Mouse (Mus musculus): Measurements from ENCODE around the gene Veph1. TPM values are rescaled to one million over a fixed set of nuclear protein-coding genes. Genes with fewer than 3 reads are reported as not detected.

Veph1 gene
- polyA plus RNA-seq, 2 experiments = 0.85 to 2.3 TPM

GRCm38 (mm10) chr3:66221243-66221611, 75.4 kb downstream of the Veph1 start:
- peak; percentile 46 for DNase-seq (ENCODE audit: low spot score)
- peak; percentile 54 for ATAC-seq (ENCODE audit: low FRiP score, low read depth)
- no peak for TF ChIP-seq POLR2A (IDR thresholded peaks at IDR 0.05; ENCODE audit: borderline replicate concordance, extremely low read depth, insufficient read depth, insufficient read length)

GRCm38 (mm10) chr3:66220554-66221242, 75.9 kb downstream of the Veph1 start:
- DNase-seq (ENCODE audit: low spot score) = peak; percentile 21

More at GRCm38 (mm10) chr3:66221243-66221611, 75.4 kb downstream of the Veph1 start:
- H3K4me3 ChIP-seq (replicated peaks; ENCODE audit: low read length) = peak overlapping the region; percentile 51
- H3K36me3 ChIP-seq (ENCODE audit: control insufficient read depth, insufficient read depth, low read length) = peaks cover 9% of the 10 kb centered on the region
- no peaks in the 10 kb centered on the region for H3K27me3 ChIP-seq (ENCODE audit: control insufficient read depth, insufficient read depth, low read length)
- peaks cover 11% of the 10 kb centered on the region; the same call in 1 of the 2 replicates for H3K4me1 ChIP-seq (ENCODE audit: control insufficient read depth, insufficient read depth, low read length)
- H3K9me3 ChIP-seq (ENCODE audit: control insufficient read depth, low read length) = no peaks in the 10 kb centered on the region
- H3K4me2 ChIP-seq (replicated peaks; ENCODE audit: low read depth, low read length, severe bottlenecking) = peak overlapping the region; percentile 97
- H3K27ac ChIP-seq (replicated peaks; ENCODE audit: low read depth, low read length) = peak overlapping the region; percentile 92
- peak overlapping the region; percentile 73 for H3K9ac ChIP-seq (ENCODE audit: low read depth, low read length, severe bottlenecking)
- under 1% methylated on average over 11 of the region's 11 CpGs for WGBS

GRCm38 (mm10) chr3:66219655-66220191, 76.9 kb downstream of the Veph1 start, which contains the start of gene Ptx3:
Gene Ptx3, plus strand, starts transcription at chr3:66219910.
- Histone ChIP-seq H3K4me1 (ENCODE audit: control insufficient read depth, insufficient read depth, low read length) (peaks cover 18% of the 10 kb centered on the region; the same call in 1 of the 2 replicates), H3K9me3 (ENCODE audit: control insufficient read depth, low read length) (no peaks in the 10 kb centered on the region), H3K27me3 (ENCODE audit: control insufficient read depth, insufficient read depth, low read length) (no peaks in the 10 kb centered on the region), H3K27ac (replicated peaks; ENCODE audit: low read depth, low read length) (peak within 1 kb of the TSS; percentile 92), H3K4me3 (replicated peaks; ENCODE audit: low read length) (peak within 1 kb of the TSS; percentile 51), H3K9ac (ENCODE audit: low read depth, low read length, severe bottlenecking) (peak within 1 kb of the TSS; percentile 73), H3K4me2 (replicated peaks; ENCODE audit: low read depth, low read length, severe bottlenecking) (peak within 1 kb of the TSS; percentile 97), H3K36me3 (ENCODE audit: control insufficient read depth, insufficient read depth, low read length) (peaks cover 3% of the 10 kb centered on the region; the same call in 1 of the 2 replicates)
- peak; percentile 27; the same call in 1 of the 2 replicates for ATAC-seq (ENCODE audit: low FRiP score, low read depth)
- TF ChIP-seq POLR2A (IDR thresholded peaks at IDR 0.05; ENCODE audit: borderline replicate concordance, extremely low read depth, insufficient read depth, insufficient read length) = peak; percentile 51; the same call in 1 of the 2 replicates
- peak; percentile 47 for DNase-seq (ENCODE audit: low spot score)
- 3% methylated on average over 20 of the region's 20 CpGs for WGBS

More at GRCm38 (mm10) chr3:66220554-66221242, 75.9 kb downstream of the Veph1 start:
- under 1% methylated on average over 47 of the region's 54 CpGs for WGBS
- Histone ChIP-seq H3K9ac (ENCODE audit: low read depth, low read length, severe bottlenecking) (peak overlapping the region; percentile 73), H3K27ac (replicated peaks; ENCODE audit: low read depth, low read length) (peak overlapping the region; percentile 92), H3K4me2 (replicated peaks; ENCODE audit: low read depth, low read length, severe bottlenecking) (peak overlapping the region; percentile 97), H3K27me3 (ENCODE audit: control insufficient read depth, insufficient read depth, low read length) (no peaks in the 10 kb centered on the region), H3K4me3 (replicated peaks; ENCODE audit: low read length) (peak overlapping the region; percentile 51), H3K4me1 (ENCODE audit: control insufficient read depth, insufficient read depth, low read length) (peaks cover 16% of the 10 kb centered on the region; the same call in 1 of the 2 replicates), H3K36me3 (ENCODE audit: control insufficient read depth, insufficient read depth, low read length) (peaks cover 9% of the 10 kb centered on the region), H3K9me3 (ENCODE audit: control insufficient read depth, low read length) (no peaks in the 10 kb centered on the region)
- ATAC-seq (ENCODE audit: low FRiP score, low read depth) = peak; percentile 72
- TF ChIP-seq POLR2A (IDR thresholded peaks at IDR 0.05; ENCODE audit: borderline replicate concordance, extremely low read depth, insufficient read depth, insufficient read length) = no peak

- 0 out of 2 replicates have a peak overlapping the region, but pooled peaks have one; percentile 11 for H3K4me2 ChIP-seq (replicated peaks; ENCODE audit: low read depth, low read length, severe bottlenecking)
- no peaks in the 10 kb centered on the region for H3K36me3 ChIP-seq (ENCODE audit: control insufficient read depth, insufficient read depth, low read length)
- TF ChIP-seq POLR2A (IDR thresholded peaks at IDR 0.05; ENCODE audit: borderline replicate concordance, extremely low read depth, insufficient read depth, insufficient read length) = no peak
- no peak overlapping the region for H3K9ac ChIP-seq (ENCODE audit: low read depth, low read length, severe bottlenecking)
- no peak overlapping the region for H3K27ac ChIP-seq (replicated peaks; ENCODE audit: low read depth, low read length)
- DNase-seq (ENCODE audit: low spot score) = peak; percentile 68
- H3K9me3 ChIP-seq (ENCODE audit: control insufficient read depth, low read length) = no peaks in the 10 kb centered on the region
- 36% methylated on average over 8 of the region's 8 CpGs for WGBS
- H3K4me3 ChIP-seq (replicated peaks; ENCODE audit: low read length) = no peak overlapping the region
- H3K4me1 ChIP-seq (ENCODE audit: control insufficient read depth, insufficient read depth, low read length) = 0 out of 2 replicates have a peak, but pooled peaks cover 8% of the 10 kb centered on the region
- ATAC-seq (ENCODE audit: low FRiP score, low read depth) = peak; percentile 56; the same call in 1 of the 2 replicates
- H3K27me3 ChIP-seq (ENCODE audit: control insufficient read depth, insufficient read depth, low read length) = no peaks in the 10 kb centered on the region
These were observed 80.9 kb downstream of the Veph1 start for GRCm38 (mm10) chr3:66215759-66216158.

- Histone ChIP-seq H3K27me3 (ENCODE audit: control insufficient read depth, insufficient read depth, low read length) (no peaks in the 10 kb centered on the region), H3K4me3 (replicated peaks; ENCODE audit: low read length) (no peak overlapping the region), H3K9me3 (ENCODE audit: control insufficient read depth, low read length) (no peaks in the 10 kb centered on the region), H3K4me1 (ENCODE audit: control insufficient read depth, insufficient read depth, low read length) (peaks cover 8% of the 10 kb centered on the region; the same call in 1 of the 2 replicates), H3K4me2 (replicated peaks; ENCODE audit: low read depth, low read length, severe bottlenecking) (no peak overlapping the region), H3K36me3 (ENCODE audit: control insufficient read depth, insufficient read depth, low read length) (no peaks in the 10 kb centered on the region), H3K9ac (ENCODE audit: low read depth, low read length, severe bottlenecking) (no peak overlapping the region), H3K27ac (replicated peaks; ENCODE audit: low read depth, low read length) (no peak overlapping the region)
- DNase-seq (ENCODE audit: low spot score) (no peak), ATAC-seq (ENCODE audit: low FRiP score, low read depth) (no peak)
- no peak for TF ChIP-seq POLR2A (IDR thresholded peaks at IDR 0.05; ENCODE audit: borderline replicate concordance, extremely low read depth, insufficient read depth, insufficient read length)
- 97% methylated on average over 1 of the region's 1 CpGs for WGBS
These were observed 83.1 kb downstream of the Veph1 start for GRCm38 (mm10) chr3:66213524-66213923.

Measured in limb, embryonic 14.5 days (tissue).